Mouse (Mus musculus): ENCODE data around the gene Fam83e.

Gene Fam83e

GRCm38 (mm10) chr7:45715090-45715708, 5.8 kb upstream of the Fam83e start, which contains the start of gene Rpl18:
Gene Rpl18, plus strand, starts transcription at chr7:45715457.
- DNase-seq (ENCODE audit: low spot score): peak; percentile 97

GRCm38 (mm10) chr7:45715741-45716459, 5.1 kb upstream of the Fam83e start:
- no peak for DNase-seq (ENCODE audit: low spot score)

GRCm38 (mm10) chr7:45716460-45716857, 4.6 kb upstream of the Fam83e start:
- no peak for DNase-seq (ENCODE audit: low spot score)

GRCm38 (mm10) chr7:45716952-45717917, 3.8 kb upstream of the Fam83e start:
- DNase-seq (ENCODE audit: low spot score): no peak

- peak; percentile 99 for DNase-seq (ENCODE audit: low spot score)
Observed at GRCm38 (mm10) chr7:45717918-45718297, 3.1 kb upstream of the Fam83e start, which contains the start of gene Sphk2. Gene Sphk2, minus strand, starts transcription at chr7:45718002.

GRCm38 (mm10) chr7:45718331-45718730, 2.7 kb upstream of the Fam83e start:
- DNase-seq (ENCODE audit: low spot score): no peak

GRCm38 (mm10) chr7:45719180-45719579, 1.8 kb upstream of the Fam83e start:
- no peak for DNase-seq (ENCODE audit: low spot score)

- DNase-seq (ENCODE audit: low spot score): no peak
Observed at GRCm38 (mm10) chr7:45719738-45720412, 1.1 kb upstream of the Fam83e start.

GRCm38 (mm10) chr7:45721234-45721571, 191 bp downstream of the Fam83e start:
- DNase-seq (ENCODE audit: low spot score): no peak

- no peak for DNase-seq (ENCODE audit: low spot score)
Observed at GRCm38 (mm10) chr7:45721642-45722347, 783 bp downstream of the Fam83e start.

GRCm38 (mm10) chr7:45722348-45722713, 1.3 kb downstream of the Fam83e start:
- no peak for DNase-seq (ENCODE audit: low spot score)

- DNase-seq (ENCODE audit: low spot score): no peak
Observed at GRCm38 (mm10) chr7:45723301-45723700, 2.3 kb downstream of the Fam83e start.

- no peak for DNase-seq (ENCODE audit: low spot score)
Observed at GRCm38 (mm10) chr7:45723781-45724180, 2.8 kb downstream of the Fam83e start.

GRCm38 (mm10) chr7:45725151-45725550, 4.1 kb downstream of the Fam83e start:
- no peak for DNase-seq (ENCODE audit: low spot score)

GRCm38 (mm10) chr7:45725713-45726112, 4.7 kb downstream of the Fam83e start, which contains the start of gene Spaca4:
Gene Spaca4, minus strand, starts transcription at chr7:45725813.
- DNase-seq (ENCODE audit: low spot score): no peak

GRCm38 (mm10) chr7:45726419-45726818, 5.4 kb downstream of the Fam83e start:
- no peak for DNase-seq (ENCODE audit: low spot score)

- DNase-seq (ENCODE audit: low spot score): no peak
Observed at GRCm38 (mm10) chr7:45727625-45728024, 6.6 kb downstream of the Fam83e start.

GRCm38 (mm10) chr7:45730727-45731431, 9.9 kb downstream of the Fam83e start:
- DNase-seq (ENCODE audit: low spot score): peak; percentile 83

- DNase-seq (ENCODE audit: low spot score): no peak
Observed at GRCm38 (mm10) chr7:45733477-45733876, 12.5 kb downstream of the Fam83e start.

- peak; percentile 88 for DNase-seq (ENCODE audit: low spot score)
Observed at GRCm38 (mm10) chr7:45739162-45739763, 18.3 kb downstream of the Fam83e start.
